Comparison of ENCODE assay signal across 11 mouse cellular contexts in genomic region chr6:50618273-50618672, GRCm38 (mm10). TPM values are rescaled to one million over a fixed set of nuclear protein-coding genes. Genes with fewer than 3 reads are reported as not detected.
"Had no signal": no experiment of that assay in that cellular context is flagged by ENCODE, and none has a peak within 500 bp of the region (broad histone marks: within the 10 kb centered on the region; RNA-seq: fewer than 3 reads in every experiment).

No protein-coding gene starts in this region.

RNA-seq across cellular contexts. Expression of gene 4921507P07Rik, which starts 21.8 kb away (rescaled TPM):
- polyA plus RNA-seq: small intestine, adult 2 months had no signal

RNA-seq across cellular contexts. Expression of gene Npvf, which starts 36.0 kb away (rescaled TPM):
- total RNA-seq: layer of hippocampus, postnatal 25 days; left cerebral cortex, adult 2 months; left cerebral cortex, postnatal 14 days had no signal
- polyA plus RNA-seq: large intestine, adult 2 months; limb, embryonic 10.5 days; liver, embryonic 11.5 days; liver, embryonic 16.5 days; lung, embryonic 16.5 days; midbrain, embryonic 12.5 days; small intestine, adult 2 months; stomach, embryonic 16.5 days had no signal
